Mouse (Mus musculus): ENCODE results near the gene Rbm19.

GRCm38 (mm10) chr5:120151145-120151544, 34.9 kb downstream of the Rbm19 start:
- TF ChIP-seq POLR2A (IDR thresholded peaks at IDR 0.05; ENCODE audit: borderline replicate concordance, extremely low read depth, insufficient read depth, insufficient read length, poor library complexity, severe bottlenecking) (no peak), CTCF (IDR thresholded peaks at IDR 0.05; ENCODE audit: borderline replicate concordance, extremely low read depth, insufficient read depth, insufficient read length) (peak; percentile 50; the same call in 1 of the 2 replicates)
